Mouse (Mus musculus): ENCODE data around the gene D10Wsu102e. TPM values are rescaled to one million over a fixed set of nuclear protein-coding genes. Genes with fewer than 3 reads are reported as not detected.
"Not testable (repeated sequence)": the region's sequence is repeated elsewhere in the genome, so short reads cannot be mapped to it uniquely, and the experiment has no call there.

Gene D10Wsu102e
- polyA plus RNA-seq, 1 experiment from 2014 or later, result 1.0 TPM

DNA sequence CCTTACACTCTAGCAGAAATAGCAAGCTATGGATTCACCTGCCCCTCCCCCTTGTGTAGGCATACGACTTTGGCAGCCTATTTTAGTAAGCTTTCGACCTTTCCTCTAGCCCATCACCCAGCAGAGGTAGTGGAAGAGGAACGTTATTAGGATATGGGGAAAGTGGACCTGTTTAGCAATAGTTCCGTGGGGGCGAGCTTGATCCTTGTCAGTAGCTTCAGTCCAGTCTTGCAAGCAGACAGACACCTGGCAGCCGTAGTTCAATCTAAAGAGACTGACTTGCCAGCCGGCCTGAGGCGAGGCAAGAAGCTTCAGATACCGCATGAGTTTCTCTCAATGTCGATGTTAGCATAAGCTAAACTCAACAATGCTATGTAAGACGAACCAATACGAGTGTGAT is 3.6 kb upstream of the D10Wsu102e start:
- Histone ChIP-seq H3K36me3 (ENCODE audit: control insufficient read depth, insufficient read depth, low read length) (no peaks in the 10 kb centered on the region), H3K4me3 (ENCODE audit: low read depth, low read length) (no peak overlapping the region), H3K4me1 (ENCODE audit: control insufficient read depth, insufficient read depth, low read length) (peaks cover 6% of the 10 kb centered on the region; the same call in 1 of the 2 replicates), H3K9ac (ENCODE audit: low read length) (no peak overlapping the region), H3K4me2 (no peak overlapping the region), H3K9me3 (ENCODE audit: control insufficient read depth, low read length) (no peaks in the 10 kb centered on the region), H3K27me3 (ENCODE audit: control insufficient read depth, insufficient read depth, low read length) (no peaks in the 10 kb centered on the region), H3K27ac (ENCODE audit: low read depth, low read length) (no peak overlapping the region)
- ATAC-seq (ENCODE audit: low FRiP score) (no peak), DNase-seq (ENCODE audit: low spot score, missing footprints) (no peak)
- WGBS, result 86% methylated on average over 12 of the region's 12 CpGs

DNA sequence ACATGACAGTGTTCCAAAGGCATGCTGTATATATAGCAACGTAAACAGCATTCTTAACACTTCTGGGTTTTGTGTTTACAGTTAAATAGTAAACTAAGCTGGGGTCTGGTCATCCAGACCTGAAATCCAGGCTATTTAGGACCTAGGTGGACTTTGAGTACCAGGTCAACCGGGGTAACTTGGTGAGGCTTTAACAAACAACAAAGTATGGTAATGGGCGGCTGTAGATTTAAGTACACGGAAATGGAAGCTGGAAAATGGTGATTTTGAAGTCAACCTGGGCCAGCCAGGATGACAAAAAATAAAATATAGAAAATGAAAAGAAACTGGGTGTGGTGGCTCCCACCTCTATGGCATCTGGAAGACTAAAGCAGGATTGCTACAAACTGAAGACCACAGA is 570 bp upstream of the D10Wsu102e start:
- no peak; the same call in 1 of the 2 replicates for ATAC-seq (ENCODE audit: low FRiP score)

DNA sequence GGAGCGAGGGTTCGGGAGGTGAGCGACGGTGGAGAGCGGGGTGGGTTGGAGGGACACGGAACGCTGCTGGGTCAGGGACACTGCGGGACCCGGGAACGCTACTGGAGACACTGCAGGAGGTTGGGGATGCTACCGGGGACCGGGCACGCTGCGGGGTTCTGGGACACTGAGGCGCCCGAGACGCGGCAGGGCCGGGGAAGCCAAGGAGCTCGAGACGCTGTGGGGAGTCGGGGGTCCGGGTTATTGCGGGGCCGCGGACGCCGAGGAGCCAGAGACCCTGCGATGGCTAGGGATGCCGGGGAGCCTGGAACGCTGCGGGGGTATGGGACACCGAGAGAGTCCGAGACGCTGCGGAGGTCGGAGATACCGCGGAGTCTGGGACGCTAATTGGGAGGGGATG is 335 bp downstream of the D10Wsu102e start:
- H3K4me3 ChIP-seq (ENCODE audit: low read depth, low read length), result peak overlapping the region; percentile 90
- H3K9ac ChIP-seq (ENCODE audit: low read length), result peak overlapping the region; percentile 87
- no peaks in the 10 kb centered on the region for H3K9me3 ChIP-seq (ENCODE audit: control insufficient read depth, low read length)
- H3K27ac ChIP-seq (ENCODE audit: low read depth, low read length), result peak overlapping the region; percentile 44; the same call in 1 of the 2 replicates
- H3K36me3 ChIP-seq (ENCODE audit: control insufficient read depth, insufficient read depth, low read length), result peaks cover 13% of the 10 kb centered on the region
- H3K4me1 ChIP-seq (ENCODE audit: control insufficient read depth, insufficient read depth, low read length), result peaks cover 9% of the 10 kb centered on the region; the same call in 1 of the 2 replicates
- 1% methylated on average over 40 of the region's 40 CpGs for WGBS
- peak overlapping the region; percentile 72 for H3K4me2 ChIP-seq
- no peaks in the 10 kb centered on the region for H3K27me3 ChIP-seq (ENCODE audit: control insufficient read depth, insufficient read depth, low read length)
- ATAC-seq (ENCODE audit: low FRiP score) (peak; percentile 74), DNase-seq (ENCODE audit: low spot score, missing footprints) (no peak)

More for the DNA sequence above, 570 bp upstream of the D10Wsu102e start:
- Histone ChIP-seq H3K27ac (ENCODE audit: low read depth, low read length) (no peak overlapping the region), H3K9me3 (ENCODE audit: control insufficient read depth, low read length) (no peaks in the 10 kb centered on the region), H3K27me3 (ENCODE audit: control insufficient read depth, insufficient read depth, low read length) (no peaks in the 10 kb centered on the region), H3K9ac (ENCODE audit: low read length) (peak overlapping the region; percentile 48; the same call in 1 of the 2 replicates), H3K4me3 (ENCODE audit: low read depth, low read length) (peak overlapping the region; percentile 90), H3K4me2 (peak overlapping the region; percentile 72), H3K4me1 (ENCODE audit: control insufficient read depth, insufficient read depth, low read length) (peaks cover 9% of the 10 kb centered on the region; the same call in 1 of the 2 replicates), H3K36me3 (ENCODE audit: control insufficient read depth, insufficient read depth, low read length) (peaks cover 9% of the 10 kb centered on the region)
- no peak for DNase-seq (ENCODE audit: low spot score, missing footprints)
- WGBS, result 79% methylated on average over 4 of the region's 4 CpGs

DNA sequence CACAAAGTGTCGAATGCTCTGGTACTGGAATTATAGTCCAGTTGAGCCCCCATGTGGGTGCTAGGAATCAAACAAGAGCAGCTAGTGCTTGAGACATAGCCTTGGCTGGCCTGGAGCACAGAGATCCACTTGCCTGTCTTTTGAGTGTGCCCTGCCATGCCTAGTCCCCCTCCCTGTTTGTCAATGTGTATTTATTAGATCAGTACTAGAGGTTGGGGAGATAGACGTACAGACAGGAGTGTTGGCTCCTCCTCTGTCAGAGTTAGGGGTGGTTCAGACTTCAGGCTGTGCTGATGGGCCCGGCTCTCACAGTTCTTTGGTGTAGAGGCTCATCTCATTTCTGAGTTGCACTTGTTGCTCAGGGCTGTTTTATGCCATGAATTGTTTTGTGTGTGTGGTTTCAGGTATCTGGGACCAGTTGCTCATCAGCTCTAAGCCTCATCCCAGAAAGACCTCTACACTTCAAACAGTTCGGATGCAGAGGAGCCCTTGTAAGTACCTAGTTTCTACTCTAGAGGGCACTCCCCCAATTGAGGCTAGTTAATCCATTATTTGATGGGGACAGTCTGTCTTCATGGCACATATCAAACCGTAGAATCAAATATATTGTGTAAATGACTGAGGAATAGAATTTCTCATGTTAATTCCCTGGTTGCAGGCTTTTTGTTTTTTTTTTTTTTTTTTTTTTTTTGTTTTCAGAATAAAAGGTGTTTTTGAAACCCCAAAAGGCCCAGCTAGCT is 1.8 kb downstream of the D10Wsu102e start:
- DNase-seq (ENCODE audit: low spot score, missing footprints) (peak; percentile 88), ATAC-seq (ENCODE audit: low FRiP score) (no peak)
- no peaks in the 10 kb centered on the region for H3K27me3 ChIP-seq (ENCODE audit: control insufficient read depth, insufficient read depth, low read length)
- H3K4me1 ChIP-seq (ENCODE audit: control insufficient read depth, insufficient read depth, low read length), result peaks cover 9% of the 10 kb centered on the region; the same call in 1 of the 2 replicates
- peaks cover 15% of the 10 kb centered on the region for H3K36me3 ChIP-seq (ENCODE audit: control insufficient read depth, insufficient read depth, low read length)
- no peaks in the 10 kb centered on the region for H3K9me3 ChIP-seq (ENCODE audit: control insufficient read depth, low read length)
- no peak overlapping the region for H3K4me3 ChIP-seq (ENCODE audit: low read depth, low read length)
- H3K9ac ChIP-seq (ENCODE audit: low read length), result no peak overlapping the region
- H3K27ac ChIP-seq (ENCODE audit: low read depth, low read length), result no peak overlapping the region
- peak overlapping the region; percentile 72; the same call in 1 of the 2 replicates for H3K4me2 ChIP-seq
- 55% methylated on average over 5 of the region's 5 CpGs for WGBS

DNA sequence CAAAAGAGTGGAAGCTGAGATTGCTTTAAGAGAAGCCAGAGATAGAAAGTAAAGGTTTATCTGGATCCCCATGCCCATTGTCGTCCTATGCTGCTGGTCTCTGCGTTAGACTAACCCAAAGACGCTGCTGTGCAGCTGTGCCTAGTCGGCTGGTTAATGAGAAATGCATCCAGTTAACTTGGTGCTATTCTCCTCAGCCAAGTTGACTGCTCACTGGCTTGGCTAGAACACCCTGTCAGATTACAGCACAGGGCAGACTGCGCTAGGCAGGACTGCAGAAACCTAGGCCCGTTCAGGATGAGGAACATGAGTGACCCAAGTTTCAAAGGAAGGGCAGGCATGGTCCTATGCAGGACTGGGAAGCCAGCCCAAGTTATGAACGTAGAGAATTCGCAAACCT is 3.4 kb downstream of the D10Wsu102e start:
- H3K9me3 ChIP-seq (ENCODE audit: control insufficient read depth, low read length), result no peaks in the 10 kb centered on the region
- no peak overlapping the region for H3K4me3 ChIP-seq (ENCODE audit: low read depth, low read length)
- H3K4me2 ChIP-seq, result no peak overlapping the region
- H3K27me3 ChIP-seq (ENCODE audit: control insufficient read depth, insufficient read depth, low read length), result no peaks in the 10 kb centered on the region
- H3K27ac ChIP-seq (ENCODE audit: low read depth, low read length), result no peak overlapping the region
- DNase-seq (ENCODE audit: low spot score, missing footprints), result peak; percentile 47
- WGBS, result 95% methylated on average over 8 of the region's 8 CpGs
- peaks cover 15% of the 10 kb centered on the region for H3K36me3 ChIP-seq (ENCODE audit: control insufficient read depth, insufficient read depth, low read length)
- no peak for ATAC-seq (ENCODE audit: low FRiP score)
- H3K9ac ChIP-seq (ENCODE audit: low read length), result no peak overlapping the region
- peaks cover 9% of the 10 kb centered on the region; the same call in 1 of the 2 replicates for H3K4me1 ChIP-seq (ENCODE audit: control insufficient read depth, insufficient read depth, low read length)

DNA sequence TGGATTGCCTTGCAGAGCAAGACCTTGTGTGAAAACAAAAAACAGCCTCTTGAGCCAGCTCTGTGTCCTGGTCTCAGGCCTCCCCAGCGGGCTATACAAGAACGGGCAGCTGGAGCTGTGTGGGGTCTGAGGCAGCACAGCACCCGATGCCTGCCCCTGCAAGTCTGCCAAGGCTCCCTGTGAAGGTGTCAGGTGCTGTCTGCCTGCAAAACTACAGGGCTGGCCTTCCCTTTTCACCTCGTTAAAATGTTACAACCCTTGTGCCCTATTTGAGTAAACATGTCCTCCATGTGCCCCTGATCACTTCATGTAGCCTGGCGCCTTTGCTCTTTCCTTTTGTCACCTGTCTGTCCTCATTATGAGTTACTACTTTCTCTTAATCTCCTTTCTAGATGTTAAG is 8.9 kb downstream of the D10Wsu102e start:
- Histone ChIP-seq H3K27me3 (ENCODE audit: control insufficient read depth, insufficient read depth, low read length) (no peaks in the 10 kb centered on the region), H3K36me3 (ENCODE audit: control insufficient read depth, insufficient read depth, low read length) (peaks cover 13% of the 10 kb centered on the region; the same call in 1 of the 2 replicates), H3K4me3 (ENCODE audit: low read depth, low read length) (no peak overlapping the region), H3K27ac (ENCODE audit: low read depth, low read length) (no peak overlapping the region), H3K9ac (ENCODE audit: low read length) (no peak overlapping the region), H3K9me3 (ENCODE audit: control insufficient read depth, low read length) (no peaks in the 10 kb centered on the region), H3K4me2 (no peak overlapping the region), H3K4me1 (ENCODE audit: control insufficient read depth, insufficient read depth, low read length) (no peaks in the 10 kb centered on the region)
- WGBS, result 91% methylated on average over 5 of the region's 5 CpGs
- DNase-seq (ENCODE audit: low spot score, missing footprints) (peak; percentile 2), ATAC-seq (ENCODE audit: low FRiP score) (no peak)

DNA sequence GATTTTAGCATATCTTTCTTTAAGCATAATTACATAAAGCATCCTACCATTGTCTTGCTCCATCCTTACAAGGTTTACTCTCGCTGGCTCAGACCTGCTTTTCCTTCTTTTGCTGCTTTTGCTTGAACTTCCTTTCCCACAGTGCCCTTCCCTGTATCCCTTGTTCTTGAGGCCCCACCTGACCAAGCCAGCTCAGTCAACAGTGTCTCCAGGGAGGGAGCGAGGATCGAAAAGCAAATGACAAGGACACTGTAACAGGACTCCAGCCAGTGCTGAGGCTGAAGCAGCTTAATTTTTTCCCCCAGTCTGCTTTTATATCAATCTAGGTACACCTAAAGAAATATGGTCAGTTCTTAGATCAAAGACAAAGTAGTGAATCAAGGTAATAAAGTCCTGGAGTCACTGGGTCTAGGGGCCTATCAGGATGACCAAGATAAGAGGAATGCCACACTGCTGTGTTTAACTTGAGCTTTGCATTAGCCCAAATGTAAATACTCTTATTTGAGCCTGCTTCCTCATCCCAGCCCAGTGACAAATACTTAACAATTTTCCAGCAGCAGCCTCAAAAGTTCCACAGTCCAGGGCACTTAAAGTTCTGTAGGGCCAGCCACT is 14.1 kb downstream of the D10Wsu102e start:
- Histone ChIP-seq H3K27ac (ENCODE audit: low read depth, low read length) (no peak overlapping the region), H3K9me3 (ENCODE audit: control insufficient read depth, low read length) (no peaks in the 10 kb centered on the region), H3K4me1 (ENCODE audit: control insufficient read depth, insufficient read depth, low read length) (no peaks in the 10 kb centered on the region), H3K4me2 (no peak overlapping the region), H3K9ac (ENCODE audit: low read length) (no peak overlapping the region), H3K36me3 (ENCODE audit: control insufficient read depth, insufficient read depth, low read length) (peaks cover 4% of the 10 kb centered on the region; the same call in 1 of the 2 replicates), H3K27me3 (ENCODE audit: control insufficient read depth, insufficient read depth, low read length) (no peaks in the 10 kb centered on the region), H3K4me3 (ENCODE audit: low read depth, low read length) (no peak overlapping the region)
- 95% methylated on average over 3 of the region's 3 CpGs for WGBS
- no peak for DNase-seq (ENCODE audit: low spot score, missing footprints)
- ATAC-seq (ENCODE audit: low FRiP score), result no peak

DNA sequence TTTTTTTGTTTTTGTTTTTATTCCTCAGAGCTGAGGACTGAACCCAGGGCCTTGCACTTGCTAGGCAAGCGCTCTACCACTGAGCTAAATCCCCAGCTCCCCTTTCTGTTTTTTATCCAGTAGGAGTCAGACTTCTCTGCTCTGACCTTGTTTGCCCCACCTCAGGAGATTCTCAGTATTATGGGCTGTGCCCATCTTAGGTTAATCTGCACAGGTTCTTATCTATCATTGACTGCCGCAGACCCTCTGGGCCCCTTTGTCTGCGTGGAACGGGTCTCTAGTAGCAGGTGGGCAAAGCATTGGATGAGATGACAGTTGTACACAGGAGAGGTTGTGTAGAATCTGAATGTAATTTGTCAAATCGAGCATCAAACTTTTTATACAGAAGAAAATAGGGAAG is 15.4 kb downstream of the D10Wsu102e start:
- H3K9me3 ChIP-seq (ENCODE audit: control insufficient read depth, low read length); H3K36me3 ChIP-seq (ENCODE audit: control insufficient read depth, insufficient read depth, low read length); H3K4me2 ChIP-seq; DNase-seq (ENCODE audit: low spot score, missing footprints); H3K4me1 ChIP-seq (ENCODE audit: control insufficient read depth, insufficient read depth, low read length); H3K27ac ChIP-seq (ENCODE audit: low read depth, low read length); H3K4me3 ChIP-seq (ENCODE audit: low read depth, low read length); H3K27me3 ChIP-seq (ENCODE audit: control insufficient read depth, insufficient read depth, low read length); H3K9ac ChIP-seq (ENCODE audit: low read length); ATAC-seq (ENCODE audit: low FRiP score): not testable (repeated sequence)
- 93% methylated on average over 5 of the region's 5 CpGs for WGBS
